Mouse (Mus musculus): Measurements from ENCODE around the gene Zfp94. TPM values are rescaled to one million over a fixed set of nuclear protein-coding genes. Genes with fewer than 3 reads are reported as not detected.

The Zfp94 gene
- total and polyA plus RNA-seq, 2 experiments from 2014 or later = 17.4 to 25.0 TPM

DNA sequence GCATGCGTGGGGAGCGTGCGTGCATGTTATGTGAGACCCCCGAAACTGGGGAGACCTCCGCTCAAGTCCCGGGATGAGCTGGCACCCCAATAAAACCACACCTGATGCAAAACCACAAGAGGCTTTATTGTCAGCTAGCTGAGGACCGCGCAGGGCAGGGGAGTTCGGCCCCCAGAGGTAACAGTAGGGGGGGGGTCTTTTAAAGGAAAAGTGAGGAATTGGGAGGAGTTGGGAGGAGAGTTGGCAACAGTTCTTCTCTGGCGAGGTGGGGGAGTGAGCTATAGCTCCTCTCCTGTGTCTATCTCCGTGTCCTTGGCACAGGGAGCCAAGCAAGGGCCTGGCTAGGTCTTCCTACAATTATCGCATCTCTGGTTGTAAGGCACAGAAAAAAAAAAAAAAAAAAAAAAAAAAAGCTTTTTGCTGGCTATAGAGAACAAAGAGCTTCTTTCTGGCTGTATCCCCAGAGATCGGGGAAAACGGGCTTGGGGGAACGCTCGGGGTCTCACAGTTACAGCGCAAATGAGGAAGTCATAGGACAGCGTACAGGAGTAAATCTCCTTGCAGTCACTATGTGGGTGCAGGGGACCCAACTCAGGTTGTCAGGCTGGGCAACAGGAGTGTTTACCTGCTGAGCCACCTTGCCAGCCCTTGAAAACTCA lies 16.5 kb downstream of the Zfp94 start:
- H3K4me3 ChIP-seq (ENCODE audit: low read depth, low read length) = peak overlapping the region; percentile 73
- ATAC-seq (ENCODE audit: low FRiP score) (peak; percentile 20; the same call in 1 of the 2 replicates), DNase-seq (ENCODE audit: low spot score) (peak; percentile 35)
- H3K27ac ChIP-seq (ENCODE audit: low read depth, low read length) = no peak overlapping the region
- H3K4me1 ChIP-seq (ENCODE audit: insufficient read depth, low read length) = no peaks in the 10 kb centered on the region
- TF ChIP-seq CTCF (IDR thresholded peaks at IDR 0.05) = no peak
- H3K36me3 ChIP-seq (ENCODE audit: insufficient read depth, low read length) = peaks cover 36% of the 10 kb centered on the region
- peak overlapping the region; percentile 79 for H3K4me2 ChIP-seq (ENCODE audit: low read depth, low read length, poor library complexity, severe bottlenecking)
- no peaks in the 10 kb centered on the region for H3K9me3 ChIP-seq (ENCODE audit: low read length)
- WGBS = under 1% methylated on average over 18 of the region's 18 CpGs
- peak overlapping the region; percentile 24; the same call in 1 of the 2 replicates for H3K9ac ChIP-seq (replicated peaks; ENCODE audit: low read length, poor library complexity, severe bottlenecking)
- no peaks in the 10 kb centered on the region for H3K27me3 ChIP-seq (ENCODE audit: insufficient read depth, low read length)

DNA sequence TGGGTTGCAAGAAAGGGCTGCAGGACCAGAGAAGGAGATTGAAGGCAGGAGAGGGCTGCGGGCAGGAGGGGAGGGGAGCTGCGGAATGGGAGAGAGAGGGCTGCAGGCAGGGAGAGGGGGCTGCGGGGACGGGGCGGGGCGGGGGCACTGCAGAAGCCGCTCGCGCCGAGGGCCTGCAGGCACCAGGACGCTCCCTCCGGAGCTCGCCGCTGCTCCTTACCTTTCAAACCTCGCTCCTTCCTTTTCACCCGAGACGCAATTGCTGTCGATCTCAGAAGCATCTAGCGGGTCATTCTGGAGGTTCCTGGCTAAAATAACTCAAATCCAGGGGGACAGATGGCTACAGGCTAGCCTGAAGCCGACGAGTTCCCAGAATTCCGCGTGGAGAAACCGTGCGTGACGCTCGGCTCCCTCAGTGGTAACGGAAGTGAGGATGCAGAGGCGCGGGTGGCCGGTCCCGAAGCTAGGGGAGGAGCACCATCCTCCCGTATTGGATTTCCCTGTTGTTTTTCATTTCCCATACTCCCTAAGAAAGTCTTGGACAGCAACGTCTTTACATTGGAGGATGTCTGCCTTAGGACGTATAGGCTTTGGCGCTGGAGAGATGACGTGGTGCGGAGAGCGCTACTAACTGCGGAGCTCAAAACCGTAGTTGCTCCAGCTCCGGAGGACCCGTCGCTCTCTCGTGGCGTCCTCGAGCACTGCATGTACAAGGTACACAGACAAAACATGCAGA lies 17.3 kb downstream of the Zfp94 start:
- TF ChIP-seq CTCF (IDR thresholded peaks at IDR 0.05) = peak; percentile 72
- Histone ChIP-seq H3K9me3 (ENCODE audit: low read length) (no peaks in the 10 kb centered on the region), H3K4me2 (ENCODE audit: low read depth, low read length, poor library complexity, severe bottlenecking) (peak overlapping the region; percentile 79), H3K27ac (ENCODE audit: low read depth, low read length) (peak overlapping the region; percentile 85), H3K4me1 (ENCODE audit: insufficient read depth, low read length) (no peaks in the 10 kb centered on the region), H3K36me3 (ENCODE audit: insufficient read depth, low read length) (peaks cover 39% of the 10 kb centered on the region), H3K9ac (replicated peaks; ENCODE audit: low read length, poor library complexity, severe bottlenecking) (peak overlapping the region; percentile 82), H3K4me3 (ENCODE audit: low read depth, low read length) (peak overlapping the region; percentile 73), H3K27me3 (ENCODE audit: insufficient read depth, low read length) (no peaks in the 10 kb centered on the region)
- ATAC-seq (ENCODE audit: low FRiP score) (peak; percentile 94), DNase-seq (ENCODE audit: low spot score) (peak; percentile 97)
- WGBS = under 1% methylated on average over 44 of the region's 47 CpGs

DNA sequence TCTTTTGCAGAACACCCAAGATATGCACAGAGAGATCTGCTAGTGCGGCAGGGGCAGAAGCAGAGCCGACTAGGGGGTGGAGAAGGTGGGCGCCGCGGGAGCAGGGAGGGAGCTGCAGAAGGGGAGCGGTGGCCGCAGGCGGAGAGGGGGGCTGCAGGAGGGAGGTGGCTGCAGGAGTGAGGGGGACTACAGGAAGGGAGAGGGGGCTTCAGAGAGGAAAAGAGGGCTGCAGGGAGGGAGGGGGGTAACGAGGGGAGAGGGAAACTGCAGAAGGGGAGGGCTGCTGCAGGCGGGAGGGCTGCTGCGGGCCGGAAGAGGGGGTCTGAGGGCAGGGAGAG lies 17.9 kb downstream of the Zfp94 start:
- H3K27ac ChIP-seq (ENCODE audit: low read depth, low read length) = peak overlapping the region; percentile 85
- H3K36me3 ChIP-seq (ENCODE audit: insufficient read depth, low read length) = peaks cover 43% of the 10 kb centered on the region
- H3K9me3 ChIP-seq (ENCODE audit: low read length) = no peaks in the 10 kb centered on the region
- TF ChIP-seq CTCF (IDR thresholded peaks at IDR 0.05) = no peak
- peak overlapping the region; percentile 82 for H3K9ac ChIP-seq (replicated peaks; ENCODE audit: low read length, poor library complexity, severe bottlenecking)
- 0 out of 2 replicates have a peak, but pooled peaks have one; percentile 18 for ATAC-seq (ENCODE audit: low FRiP score)
- DNase-seq (ENCODE audit: low spot score) = no peak
- 0% methylated on average over 12 of the region's 12 CpGs for WGBS
- no peaks in the 10 kb centered on the region for H3K4me1 ChIP-seq (ENCODE audit: insufficient read depth, low read length)
- H3K4me3 ChIP-seq (ENCODE audit: low read depth, low read length) = peak overlapping the region; percentile 73
- H3K27me3 ChIP-seq (ENCODE audit: insufficient read depth, low read length) = no peaks in the 10 kb centered on the region
- peak overlapping the region; percentile 79 for H3K4me2 ChIP-seq (ENCODE audit: low read depth, low read length, poor library complexity, severe bottlenecking)

- Histone ChIP-seq H3K27ac (ENCODE audit: low read depth, low read length) (no peak overlapping the region), H3K4me3 (ENCODE audit: low read depth, low read length) (peak overlapping the region; percentile 73; the same call in 1 of the 2 replicates), H3K4me2 (ENCODE audit: low read depth, low read length, poor library complexity, severe bottlenecking) (peak overlapping the region; percentile 79), H3K9me3 (ENCODE audit: low read length) (no peaks in the 10 kb centered on the region), H3K27me3 (ENCODE audit: insufficient read depth, low read length) (no peaks in the 10 kb centered on the region), H3K9ac (replicated peaks; ENCODE audit: low read length, poor library complexity, severe bottlenecking) (no peak overlapping the region), H3K36me3 (ENCODE audit: insufficient read depth, low read length) (peaks cover 38% of the 10 kb centered on the region), H3K4me1 (ENCODE audit: insufficient read depth, low read length) (no peaks in the 10 kb centered on the region)
- TF ChIP-seq CTCF (IDR thresholded peaks at IDR 0.05) = no peak
- DNase-seq (ENCODE audit: low spot score) (no peak), ATAC-seq (ENCODE audit: low FRiP score) (no peak)
- WGBS = 91% methylated on average over 15 of the region's 15 CpGs
Observed at GRCm38 (mm10) chr7:24297361-24298095, 18.9 kb downstream of the Zfp94 start.

DNA sequence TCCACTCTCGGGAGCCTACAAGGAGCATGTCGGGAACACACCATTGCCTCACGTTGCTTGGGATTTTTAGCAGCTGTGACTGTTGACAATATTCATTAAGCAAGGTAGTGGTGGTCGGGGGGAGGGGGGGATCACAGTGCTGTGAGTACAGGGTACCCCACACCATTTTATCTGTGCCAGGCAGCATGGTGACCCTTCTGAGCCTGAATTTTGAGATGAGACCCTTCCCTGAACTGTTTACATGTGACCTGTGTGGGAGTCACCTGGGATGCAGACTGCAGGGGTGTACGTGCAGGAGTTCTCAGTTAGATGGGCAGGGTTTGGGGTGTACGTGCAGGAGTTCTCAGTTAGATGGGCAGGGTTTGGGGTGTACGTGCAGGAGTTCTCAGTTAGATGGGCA lies 20.1 kb downstream of the Zfp94 start:
- no peak overlapping the region for H3K27ac ChIP-seq (ENCODE audit: low read depth, low read length)
- 93% methylated on average over 7 of the region's 7 CpGs for WGBS
- no peak overlapping the region for H3K4me3 ChIP-seq (ENCODE audit: low read depth, low read length)
- H3K9me3 ChIP-seq (ENCODE audit: low read length) = 0 out of 2 replicates have a peak, but pooled peaks cover 4% of the 10 kb centered on the region
- H3K4me1 ChIP-seq (ENCODE audit: insufficient read depth, low read length) = no peaks in the 10 kb centered on the region
- ATAC-seq (ENCODE audit: low FRiP score) (no peak), DNase-seq (ENCODE audit: low spot score) (no peak)
- no peak overlapping the region for H3K9ac ChIP-seq (replicated peaks; ENCODE audit: low read length, poor library complexity, severe bottlenecking)
- no peak overlapping the region for H3K4me2 ChIP-seq (ENCODE audit: low read depth, low read length, poor library complexity, severe bottlenecking)
- no peaks in the 10 kb centered on the region for H3K27me3 ChIP-seq (ENCODE audit: insufficient read depth, low read length)
- H3K36me3 ChIP-seq (ENCODE audit: insufficient read depth, low read length) = peaks cover 45% of the 10 kb centered on the region
- no peak for TF ChIP-seq CTCF (IDR thresholded peaks at IDR 0.05)

Data from midbrain, postnatal 0 days (tissue).